Mouse (Mus musculus) ES-E14 (cell line): ENCODE results near the gene Slc12a1. TPM values are rescaled to one million over a fixed set of nuclear protein-coding genes. Genes with fewer than 3 reads are reported as not detected.

Source experiments
- DNase-seq: peaks from one replicate; pipeline ENCODE4 v3.0.0-alpha.2; 2013; ENCODE audit warnings: low read depth, low spot score
- H3K27ac ChIP-seq: 2 replicates; pipeline ENCODE4 v1.5.1; 2012; ENCODE audit warnings: low read depth, mild to moderate bottlenecking, low read length, moderate library complexity, mixed read lengths; ENCODE audit not compliant: poor library complexity, insufficient read depth, severe bottlenecking
- H3K36me3 ChIP-seq: 2 replicates; pipeline ENCODE4 v1.6.1; 2012; ENCODE audit warnings: mild to moderate bottlenecking, low read length, moderate library complexity, mixed read lengths; ENCODE audit not compliant: control insufficient read depth, poor library complexity, insufficient read depth, severe bottlenecking
- H3K4me1 ChIP-seq, 2 experiments: fragments of 150-350 bp in 1 of 2; sonication (generic) in 1 of 2; 2 replicates each; pipeline ENCODE4 v1.6.1; 2012; ENCODE audit warnings: low read length in 2 of 2, mild to moderate bottlenecking in 1 of 2, mixed read lengths in 1 of 2; ENCODE audit not compliant: control insufficient read depth in 2 of 2, insufficient read depth in 2 of 2, poor library complexity in 1 of 2
- H3K4me3 ChIP-seq, 2 experiments: fragments of 150-350 bp in 1 of 2; sonication (generic) in 1 of 2; 2 replicates each; pipeline ENCODE4 v1.5.1; 2012; ENCODE audit warnings: low read length in 2 of 2, low read depth in 1 of 2, mild to moderate bottlenecking in 1 of 2, mixed read lengths in 1 of 2; ENCODE audit not compliant: insufficient read depth in 1 of 2, poor library complexity in 1 of 2, severe bottlenecking in 1 of 2
- H3K9ac ChIP-seq: 2 replicates; pipeline ENCODE4 v1.6.1; 2012; ENCODE audit warnings: low read depth, mild to moderate bottlenecking, low read length, mixed read lengths; ENCODE audit not compliant: poor library complexity, insufficient read depth, severe bottlenecking
- H3K9me3 ChIP-seq: fragments of 150-350 bp; sonication (generic); 2 replicates; pipeline ENCODE4 v1.6.1; 2012; ENCODE audit warnings: low read depth, mild to moderate bottlenecking, low read length; ENCODE audit not compliant: control insufficient read depth, insufficient read depth
- CHD2 ChIP-seq: IDR thresholded peaks from 2 replicates; pipeline ENCODE4 v1.6.1; 2014; ENCODE audit warnings: mild to moderate bottlenecking, low read depth, low read length, inconsistent platforms
- HCFC1 ChIP-seq: IDR thresholded peaks from 2 replicates; pipeline ENCODE4 v1.6.1; 2012; ENCODE audit warnings: low read length, inconsistent platforms, borderline replicate concordance; ENCODE audit not compliant: insufficient read depth
- MAFK ChIP-seq: IDR thresholded peaks from 2 replicates; pipeline ENCODE4 v1.6.1; 2014; ENCODE audit warnings: mild to moderate bottlenecking, low read depth, low read length, inconsistent platforms; ENCODE audit not compliant: insufficient read depth
- ZC3H11A ChIP-seq: IDR thresholded peaks from 2 replicates; pipeline ENCODE4 v1.6.1; 2012; ENCODE audit warnings: low read depth, mild to moderate bottlenecking, inconsistent platforms, low read length, borderline replicate concordance
- ZNF384 ChIP-seq: IDR thresholded peaks from 2 replicates; pipeline ENCODE4 v1.6.1; 2012; ENCODE audit warnings: low read depth, low read length, inconsistent platforms
- in situ Hi-C, 2 experiments: fragments of 600-800 bp; cut with MboI; formaldehyde crosslinking; loops; one replicate each; pipeline ENCODE4 v1.15.1; 2025; ENCODE audit warnings: low sequenced_read_pairs in 2 of 2, inconsistent platforms in 1 of 2; ENCODE audit not compliant: unreplicated experiment in 2 of 2
- total RNA-seq: library from RNA; depleted of rRNA; stranded (reverse); fragments of 300-350 nt; gene quantifications from 2 replicates; pipeline ENCODE4 v1.2.3, GENCODE M21; 2012; rRNA removed

Slc12a1 gene
- total RNA-seq, 1 experiment: 0.04 TPM

DNA sequence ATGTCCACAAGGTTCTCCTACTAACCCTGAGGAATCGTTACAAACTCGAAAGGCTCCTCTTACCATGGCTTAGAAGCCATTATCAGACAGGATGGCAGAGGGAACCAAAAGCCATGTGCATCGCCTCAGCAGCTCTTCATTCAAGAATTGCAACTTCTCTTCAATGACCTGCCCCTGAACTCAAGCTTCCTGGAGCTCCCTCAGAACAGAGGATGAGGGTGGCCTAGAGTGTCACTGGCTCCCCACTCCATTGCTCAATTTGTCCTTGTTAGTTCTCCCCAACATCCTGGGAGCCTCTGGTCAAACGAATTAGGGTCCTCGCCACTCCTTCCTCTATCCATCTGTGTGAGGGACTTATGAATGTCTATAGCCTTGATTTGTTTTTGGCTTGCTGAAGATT lies 124.4 kb downstream of the Slc12a1 start:
- in situ Hi-C loops: no loop called here
- no peak for TF ChIP-seq CHD2
- TF ChIP-seq ZC3H11A: no peak
- no peak for TF ChIP-seq ZNF384
- TF ChIP-seq HCFC1: no peak
- TF ChIP-seq MAFK: no peak
- Histone ChIP-seq H3K9ac (no peak overlapping the region), H3K4me3 (no peak overlapping the region), H3K4me1 (no peaks in the 10 kb centered on the region), H3K27ac (no peak overlapping the region), H3K36me3 (no peaks in the 10 kb centered on the region), H3K9me3 (no peaks in the 10 kb centered on the region)
- DNase-seq: no peak

DNA sequence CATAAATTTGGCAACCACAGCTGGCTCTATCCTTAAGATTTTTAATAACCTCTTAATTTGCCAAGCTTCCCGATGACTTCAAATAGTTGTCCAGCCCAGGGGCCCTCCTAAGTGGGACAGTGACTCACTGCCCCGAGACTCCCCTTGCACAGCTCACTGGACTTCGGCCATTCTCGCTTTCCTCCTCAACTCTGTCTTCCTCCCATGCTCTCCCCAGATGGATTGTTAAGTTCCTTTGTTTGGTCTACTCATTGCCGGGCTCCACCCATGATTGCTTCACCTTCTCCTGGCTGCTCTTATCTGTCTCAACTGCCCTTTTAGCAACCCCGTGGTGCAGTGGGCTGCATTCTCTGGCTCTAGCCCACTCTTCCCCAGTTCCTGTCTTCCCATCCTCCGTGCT lies 126.2 kb downstream of the Slc12a1 start:
- Histone ChIP-seq H3K9ac (no peak overlapping the region), H3K4me3 (no peak overlapping the region), H3K9me3 (no peaks in the 10 kb centered on the region), H3K4me1 (no peaks in the 10 kb centered on the region), H3K36me3 (no peaks in the 10 kb centered on the region), H3K27ac (no peak overlapping the region)
- in situ Hi-C loops: no loop called here
- no peak for DNase-seq
- no peak for TF ChIP-seq CHD2
- no peak for TF ChIP-seq ZNF384
- TF ChIP-seq HCFC1: no peak
- TF ChIP-seq ZC3H11A: no peak
- TF ChIP-seq MAFK: no peak

Other genes starting within 250 kb of the Slc12a1 start
- 0.90 and 1.7 TPM in 2 replicates for gene Slc24a5, start 84.4 kb upstream of the Slc12a1 start, total RNA-seq
- 60.8 and 73.4 TPM in 2 replicates for gene Myef2, start 28.8 kb upstream of the Slc12a1 start, total RNA-seq
- gene Ctxn2, start 15.8 kb upstream of the Slc12a1 start, total RNA-seq: not detected in 2 replicates
- 123 and 158 TPM in 2 replicates for gene Dut, start 94.7 kb downstream of the Slc12a1 start, total RNA-seq